Mouse (Mus musculus): ENCODE results near the gene Krt42. TPM values are rescaled to one million over a fixed set of nuclear protein-coding genes. Genes with fewer than 3 reads are reported as not detected.
"Not testable (repeated sequence)": the region's sequence is repeated elsewhere in the genome, so short reads cannot be mapped to it uniquely, and the experiment has no call there.

Krt42 gene
- polyA plus RNA-seq, 1 experiment from 2014 or later: not detected

DNA sequence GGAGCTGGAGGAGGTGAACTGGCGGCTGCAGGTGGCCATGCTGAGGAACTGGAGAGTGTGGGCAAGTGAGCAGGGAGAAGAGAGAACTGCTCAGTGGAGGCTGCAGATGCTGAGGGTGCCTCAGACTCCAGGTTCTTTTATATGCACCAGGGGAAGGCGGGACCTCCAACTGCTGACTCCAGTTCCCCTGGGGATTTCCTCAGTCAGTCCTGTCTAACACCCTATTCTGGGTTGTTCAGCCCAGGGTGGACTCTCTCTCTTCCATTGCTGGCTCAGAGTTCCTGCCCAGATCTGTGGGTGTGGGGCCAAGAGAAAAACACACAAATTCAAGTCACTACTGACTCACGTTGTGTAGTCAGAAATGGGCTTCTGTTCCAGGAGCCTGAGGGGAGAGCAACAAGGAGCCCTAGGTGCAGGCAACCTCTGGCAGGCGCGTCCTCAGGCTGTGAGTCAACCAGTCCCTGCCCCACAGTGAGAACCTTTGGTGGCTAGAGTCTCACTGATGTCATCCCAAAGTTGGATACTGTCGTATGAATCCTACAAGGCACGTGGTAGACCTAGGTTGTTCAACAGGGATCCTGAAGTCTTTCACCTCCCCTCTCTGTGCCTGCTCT, 20.7 kb downstream of the Krt42 start, which contains the start of gene Krt16:
TSS of gene Krt16 (minus strand) at position 51 of the 614 bp plus-strand sequence.
- Histone ChIP-seq H3K27ac (ENCODE audit: low read depth, low read length) (no peak within 1 kb of the TSS), H3K27me3 (ENCODE audit: control insufficient read depth, insufficient read depth, low read length) (no peaks in the 10 kb centered on the region), H3K9me3 (ENCODE audit: control insufficient read depth, low read length) (no peaks in the 10 kb centered on the region), H3K9ac (ENCODE audit: low read depth, low read length) (no peak within 1 kb of the TSS), H3K4me3 (ENCODE audit: low read depth, low read length) (no peak within 1 kb of the TSS), H3K36me3 (ENCODE audit: control insufficient read depth, insufficient read depth, low read length) (no peaks in the 10 kb centered on the region), H3K4me2 (replicated peaks; ENCODE audit: low read depth, low read length) (no peak within 1 kb of the TSS), H3K4me1 (replicated peaks; ENCODE audit: control insufficient read depth, insufficient read depth, low read length) (no peaks in the 10 kb centered on the region)
- no peak for ATAC-seq (ENCODE audit: low FRiP score)
- DNase-seq (ENCODE audit: low spot score): no peak
- 86% methylated on average over 7 of the region's 7 CpGs for WGBS

DNA sequence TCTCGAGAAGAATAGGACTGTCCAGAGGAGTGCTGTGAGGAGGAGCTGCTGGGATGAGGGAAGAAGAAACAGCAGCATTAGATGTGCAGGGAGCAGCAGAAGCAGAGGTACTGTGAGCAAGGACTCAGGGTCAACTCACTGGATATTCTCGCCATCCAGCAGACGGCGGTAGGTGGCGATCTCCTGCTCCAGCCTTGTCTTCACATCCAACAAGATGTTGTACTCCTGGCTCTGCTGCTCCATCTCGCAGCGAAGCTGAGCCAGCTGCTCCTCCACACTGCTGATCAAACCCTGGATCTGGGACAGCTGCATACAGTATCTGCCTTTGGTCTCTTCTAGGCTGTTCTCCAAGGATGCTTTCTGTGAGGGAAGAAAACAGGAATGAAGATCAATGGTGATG, 23.2 kb downstream of the Krt42 start:
- not testable (repeated sequence) for H3K9ac ChIP-seq (ENCODE audit: low read depth, low read length); H3K4me1 ChIP-seq (replicated peaks; ENCODE audit: control insufficient read depth, insufficient read depth, low read length); ATAC-seq (ENCODE audit: low FRiP score); DNase-seq (ENCODE audit: low spot score); H3K27ac ChIP-seq (ENCODE audit: low read depth, low read length); H3K9me3 ChIP-seq (ENCODE audit: control insufficient read depth, low read length); H3K27me3 ChIP-seq (ENCODE audit: control insufficient read depth, insufficient read depth, low read length); H3K36me3 ChIP-seq (ENCODE audit: control insufficient read depth, insufficient read depth, low read length); H3K4me2 ChIP-seq (replicated peaks; ENCODE audit: low read depth, low read length); H3K4me3 ChIP-seq (ENCODE audit: low read depth, low read length)
- 73% methylated on average over 7 of the region's 7 CpGs for WGBS

DNA sequence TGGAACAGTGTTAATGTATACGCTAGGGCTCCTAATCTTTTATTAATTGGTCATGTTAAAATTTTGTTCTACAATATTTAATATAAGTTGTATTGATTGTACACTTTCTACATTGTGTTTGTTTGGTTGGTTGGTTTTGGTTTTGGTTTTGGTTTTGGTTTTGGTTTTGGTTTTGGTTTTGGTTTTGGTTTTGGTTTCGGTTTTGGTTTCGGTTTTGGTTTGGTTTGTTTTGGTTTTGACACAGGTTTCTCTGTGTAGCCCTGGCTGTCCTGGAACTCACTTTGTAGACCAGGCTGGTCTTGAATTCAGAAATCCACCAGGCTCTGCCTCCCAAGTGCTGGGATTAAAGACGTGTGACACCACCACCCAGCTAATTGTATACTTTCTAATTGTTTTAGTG, 29.4 kb downstream of the Krt42 start:
- not testable (repeated sequence) for H3K4me2 ChIP-seq (replicated peaks; ENCODE audit: low read depth, low read length); H3K9ac ChIP-seq (ENCODE audit: low read depth, low read length); DNase-seq (ENCODE audit: low spot score); H3K36me3 ChIP-seq (ENCODE audit: control insufficient read depth, insufficient read depth, low read length); H3K4me1 ChIP-seq (replicated peaks; ENCODE audit: control insufficient read depth, insufficient read depth, low read length); H3K9me3 ChIP-seq (ENCODE audit: control insufficient read depth, low read length); H3K4me3 ChIP-seq (ENCODE audit: low read depth, low read length); H3K27me3 ChIP-seq (ENCODE audit: control insufficient read depth, insufficient read depth, low read length); ATAC-seq (ENCODE audit: low FRiP score); H3K27ac ChIP-seq (ENCODE audit: low read depth, low read length)
- 85% methylated on average over 4 of the region's 4 CpGs for WGBS

DNA sequence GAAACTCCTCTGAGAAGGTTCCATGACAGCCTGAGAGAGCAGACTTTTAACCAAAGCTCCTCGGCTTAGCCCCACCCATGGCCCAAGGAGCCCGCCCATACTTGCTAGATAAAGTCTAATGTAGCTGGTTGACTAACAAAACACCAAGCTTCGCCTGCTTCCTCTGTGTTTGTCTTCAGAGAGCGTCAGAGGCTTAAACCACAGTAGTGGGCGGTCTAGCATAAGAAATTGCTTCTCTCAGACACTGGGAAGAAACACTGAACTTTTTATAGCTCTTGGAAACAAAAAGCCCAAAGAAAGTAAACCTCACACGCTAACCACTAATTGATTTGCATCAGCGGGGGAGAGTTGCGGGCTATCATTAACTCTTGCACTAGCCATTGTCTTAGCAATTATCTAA, 47.9 kb downstream of the Krt42 start:
- Histone ChIP-seq H3K27me3 (ENCODE audit: control insufficient read depth, insufficient read depth, low read length) (no peaks in the 10 kb centered on the region), H3K27ac (ENCODE audit: low read depth, low read length) (no peak overlapping the region), H3K9ac (ENCODE audit: low read depth, low read length) (no peak overlapping the region), H3K4me3 (ENCODE audit: low read depth, low read length) (no peak overlapping the region), H3K4me2 (replicated peaks; ENCODE audit: low read depth, low read length) (no peak overlapping the region), H3K4me1 (replicated peaks; ENCODE audit: control insufficient read depth, insufficient read depth, low read length) (no peaks in the 10 kb centered on the region), H3K9me3 (ENCODE audit: control insufficient read depth, low read length) (no peaks in the 10 kb centered on the region), H3K36me3 (ENCODE audit: control insufficient read depth, insufficient read depth, low read length) (no peaks in the 10 kb centered on the region)
- 67% methylated on average over 8 of the region's 8 CpGs for WGBS
- ATAC-seq (ENCODE audit: low FRiP score) (no peak), DNase-seq (ENCODE audit: low spot score) (no peak)

DNA sequence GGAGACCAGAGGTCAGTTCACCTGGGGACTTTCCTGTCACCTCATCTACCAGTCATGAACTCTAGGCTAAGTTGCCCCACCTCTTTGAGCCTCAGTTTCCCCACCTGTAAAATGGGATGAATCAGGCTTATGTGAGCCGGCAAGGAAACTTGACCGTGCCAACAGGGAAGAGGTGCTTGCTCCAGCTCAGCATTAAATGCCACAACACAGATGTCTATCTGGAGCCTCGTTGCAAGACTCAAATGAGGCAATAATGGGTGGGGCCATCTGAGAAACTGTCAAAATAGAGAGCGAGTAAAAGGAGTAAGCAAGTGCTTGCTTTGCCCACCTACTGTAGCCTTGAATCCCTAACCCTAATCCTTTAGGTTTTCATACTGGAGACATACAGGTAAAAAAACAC, 50.4 kb downstream of the Krt42 start:
- DNase-seq (ENCODE audit: low spot score) (no peak), ATAC-seq (ENCODE audit: low FRiP score) (no peak)
- no peak overlapping the region for H3K4me2 ChIP-seq (replicated peaks; ENCODE audit: low read depth, low read length)
- no peaks in the 10 kb centered on the region for H3K9me3 ChIP-seq (ENCODE audit: control insufficient read depth, low read length)
- H3K4me1 ChIP-seq (replicated peaks; ENCODE audit: control insufficient read depth, insufficient read depth, low read length): no peaks in the 10 kb centered on the region
- H3K9ac ChIP-seq (ENCODE audit: low read depth, low read length): no peak overlapping the region
- no peak overlapping the region for H3K4me3 ChIP-seq (ENCODE audit: low read depth, low read length)
- H3K27ac ChIP-seq (ENCODE audit: low read depth, low read length): no peak overlapping the region
- WGBS: 85% methylated on average over 4 of the region's 4 CpGs
- no peaks in the 10 kb centered on the region for H3K36me3 ChIP-seq (ENCODE audit: control insufficient read depth, insufficient read depth, low read length)
- no peaks in the 10 kb centered on the region for H3K27me3 ChIP-seq (ENCODE audit: control insufficient read depth, insufficient read depth, low read length)

Other genes starting within 250 kb of the Krt42 start
- not detected in 2 replicates for gene Krt33b, start 240.0 kb downstream of the Krt42 start, polyA plus RNA-seq (2014; fragmentation: Nextera tagmentation; extraction: Ambion mirVana)
- not detected in 2 replicates for gene Krt34, start 228.3 kb downstream of the Krt42 start, polyA plus RNA-seq (2014; fragmentation: Nextera tagmentation; extraction: Ambion mirVana)
- not detected in 2 replicates for gene Krt31, start 219.3 kb downstream of the Krt42 start, polyA plus RNA-seq (2014; fragmentation: Nextera tagmentation; extraction: Ambion mirVana)
- gene Krt32, start 181.6 kb downstream of the Krt42 start, polyA plus RNA-seq (2014; fragmentation: Nextera tagmentation; extraction: Ambion mirVana): not detected in 2 replicates
- gene Krt35, start 173.6 kb downstream of the Krt42 start, polyA plus RNA-seq (2014; fragmentation: Nextera tagmentation; extraction: Ambion mirVana): not detected in 2 replicates
- gene Krt36, start 164.2 kb downstream of the Krt42 start, polyA plus RNA-seq (2014; fragmentation: Nextera tagmentation; extraction: Ambion mirVana): not detected in 2 replicates
- gene Krt13, start 148.3 kb downstream of the Krt42 start, polyA plus RNA-seq (2014; fragmentation: Nextera tagmentation; extraction: Ambion mirVana): not detected in 2 replicates
- 1.3 and 2.4 TPM in 2 replicates for gene Krt15, start 133.9 kb downstream of the Krt42 start, polyA plus RNA-seq (2014; fragmentation: Nextera tagmentation; extraction: Ambion mirVana)
- gene Krt19, start 121.2 kb downstream of the Krt42 start, polyA plus RNA-seq (2014; fragmentation: Nextera tagmentation; extraction: Ambion mirVana): 4.8 and 5.1 TPM in 2 replicates
- gene Krt9, start 76.6 kb downstream of the Krt42 start, polyA plus RNA-seq (2014; fragmentation: Nextera tagmentation; extraction: Ambion mirVana): not detected in 2 replicates
- gene Krt14, start 62.3 kb downstream of the Krt42 start, polyA plus RNA-seq (2014; fragmentation: Nextera tagmentation; extraction: Ambion mirVana): 2.4 and 3.9 TPM in 2 replicates
- gene Krt16, start 21.0 kb downstream of the Krt42 start, polyA plus RNA-seq (2014; fragmentation: Nextera tagmentation; extraction: Ambion mirVana): not detected in 2 replicates
- gene Krt17, start 8.8 kb downstream of the Krt42 start, polyA plus RNA-seq (2014; fragmentation: Nextera tagmentation; extraction: Ambion mirVana): 0.22 and 0.25 TPM in 2 replicates
- gene Eif1, start 50.0 kb upstream of the Krt42 start, polyA plus RNA-seq (2014; fragmentation: Nextera tagmentation; extraction: Ambion mirVana): 1,709 and 1,853 TPM in 2 replicates
- 1.1 TPM in 1 of 2 replicates, not detected in the other for gene Gast, start 64.5 kb upstream of the Krt42 start, polyA plus RNA-seq (2014; fragmentation: Nextera tagmentation; extraction: Ambion mirVana)
- gene Hap1, start 86.3 kb upstream of the Krt42 start, polyA plus RNA-seq (2014; fragmentation: Nextera tagmentation; extraction: Ambion mirVana): 12.0 and 12.8 TPM in 2 replicates
- gene Jup, start 127.9 kb upstream of the Krt42 start, polyA plus RNA-seq (2014; fragmentation: Nextera tagmentation; extraction: Ambion mirVana): 26.7 and 30.7 TPM in 2 replicates
- gene P3h4, start 145.0 kb upstream of the Krt42 start, polyA plus RNA-seq (2014; fragmentation: Nextera tagmentation; extraction: Ambion mirVana): 19.6 and 22.9 TPM in 2 replicates
- 38.7 and 46.1 TPM in 2 replicates for gene Fkbp10, start 145.8 kb upstream of the Krt42 start, polyA plus RNA-seq (2014; fragmentation: Nextera tagmentation; extraction: Ambion mirVana)
- gene Nt5c3b, start 171.9 kb upstream of the Krt42 start, polyA plus RNA-seq (2014; fragmentation: Nextera tagmentation; extraction: Ambion mirVana): 92.6 and 96.0 TPM in 2 replicates
- 0.66 and 0.68 TPM in 2 replicates for gene Klhl10, start 172.0 kb upstream of the Krt42 start, polyA plus RNA-seq (2014; fragmentation: Nextera tagmentation; extraction: Ambion mirVana)
- 13.8 and 14.9 TPM in 2 replicates for gene Klhl11, start 202.9 kb upstream of the Krt42 start, polyA plus RNA-seq (2014; fragmentation: Nextera tagmentation; extraction: Ambion mirVana)